ENCODE assay signal across 14 mouse cellular contexts in genomic region chr19:43521362-43521761, GRCm38 (mm10). TPM values are rescaled to one million over a fixed set of nuclear protein-coding genes. Genes with fewer than 3 reads are reported as not detected.
DNase-seq lines count a peak whose midpoint lies in the region; ATAC-seq and TF ChIP-seq lines count a peak whose summit lies in the region.
"Had no signal": no experiment of that assay in that cellular context is flagged by ENCODE, and none has a peak within 500 bp of the region (broad histone marks: within the 10 kb centered on the region; RNA-seq: fewer than 3 reads in every experiment).

No protein-coding gene starts in this region.

- H3K4me2 ChIP-seq in forebrain, embryonic 13.5 days = peak overlapping the region; percentile 42
- peak overlapping the region; percentile 29 for H3K4me2 ChIP-seq in hindbrain, embryonic 14.5 days (replicated peaks)
- H3K4me2 ChIP-seq in hindbrain, embryonic 12.5 days (replicated peaks) = no peak overlapping the region
- H3K4me2 ChIP-seq in CH12.LX (ENCODE audit: insufficient read depth, low read depth, poor library complexity, severe bottlenecking) = peak overlapping the region; percentile 95
- H3K4me2 ChIP-seq in liver, embryonic 11.5 days = peak overlapping the region; percentile 32; the same call in 1 of the 2 replicates
- H3K4me2 ChIP-seq: midbrain, embryonic 12.5 days had no signal

- dilution Hi-C loops in CH12.LX (cut with MboI; ENCODE audit: extremely low pct_ligation_motif_present, extremely low pct_unique_long_range_greater_than_20kb, low sequenced_read_pairs) = no loop called here

- no peak for TF ChIP-seq EP300 in CH12.LX (IDR thresholded peaks at IDR 0.05; ENCODE audit: low read length)

- no peak for TF ChIP-seq CTCF in CH12.LX (conservative IDR thresholded peaks at IDR 0.05 in 1 of 2, IDR thresholded peaks at IDR 0.05 in 1 of 2; ENCODE audit: low read depth in 2 of 2, low read length in 2 of 2)
- TF ChIP-seq CTCF in thymus, adult 2 months (IDR thresholded peaks at IDR 0.05; ENCODE audit: borderline replicate concordance, control insufficient read depth, extremely low read depth, insufficient read depth, low read length, poor library complexity) = no peak

- in situ Hi-C loops in CH12.LX (cut with MboI; ENCODE audit: low pct_ligation_motif_present, low pct_unique_long_range_greater_than_20kb, low sequenced_read_pairs) = loop anchor here (10.0 to 25.0 kb wide), 2 partner anchors 103 to 241 kb away; partner anchors contain the start of genes Cox15 and Cutc

- peak overlapping the region; percentile 35 for H3K9ac ChIP-seq in forebrain, embryonic 13.5 days
- H3K9ac ChIP-seq in hindbrain, embryonic 14.5 days = peak overlapping the region; percentile 29; the same call in 1 of the 2 replicates
- H3K9ac ChIP-seq in hindbrain, embryonic 12.5 days = no peak overlapping the region
- H3K9ac ChIP-seq in CH12.LX (ENCODE audit: insufficient read depth, low read depth) = peak overlapping the region; percentile 82
- no peak overlapping the region for H3K9ac ChIP-seq in liver, embryonic 11.5 days (ENCODE audit: low read depth, low read length)
- H3K9ac ChIP-seq: midbrain, embryonic 12.5 days had no signal

- no peaks in the 10 kb centered on the region for H3K27me3 ChIP-seq in forebrain, embryonic 13.5 days
- H3K27me3 ChIP-seq in forebrain, embryonic 10.5 days (ENCODE audit: poor library complexity, severe bottlenecking) = peaks cover 39% of the 10 kb centered on the region
- H3K27me3 ChIP-seq in hindbrain, embryonic 14.5 days (ENCODE audit: control insufficient read depth, insufficient read depth, low read length) = no peaks in the 10 kb centered on the region
- H3K27me3 ChIP-seq in hindbrain, embryonic 12.5 days = peaks cover under 1% of the 10 kb centered on the region; the same call in 1 of the 2 replicates
- H3K27me3 ChIP-seq in CH12.LX (replicated peaks) = no peaks in the 10 kb centered on the region
- H3K27me3 ChIP-seq in liver, embryonic 11.5 days (replicated peaks; ENCODE audit: control insufficient read depth, insufficient read depth, low read length) = no peaks in the 10 kb centered on the region
- H3K27me3 ChIP-seq in thymus, adult 2 months (ENCODE audit: control insufficient read depth, insufficient read depth, low read length) = no peaks in the 10 kb centered on the region
- H3K27me3 ChIP-seq: Patski had no signal

- H3K4me1 ChIP-seq in forebrain, embryonic 13.5 days = peaks cover 54% of the 10 kb centered on the region
- peaks cover 56% of the 10 kb centered on the region for H3K4me1 ChIP-seq in forebrain, embryonic 10.5 days
- H3K4me1 ChIP-seq in hindbrain, embryonic 14.5 days (replicated peaks; ENCODE audit: control insufficient read depth, insufficient read depth, low read length) = peaks cover 40% of the 10 kb centered on the region
- peaks cover 40% of the 10 kb centered on the region for H3K4me1 ChIP-seq in hindbrain, embryonic 12.5 days
- H3K4me1 ChIP-seq in CH12.LX (ENCODE audit: control insufficient read depth in 1 of 2, insufficient read depth in 2 of 2) = peaks cover 17 to 42% of the 10 kb centered on the region in 2 experiments
- H3K4me1 ChIP-seq in liver, embryonic 11.5 days (replicated peaks; ENCODE audit: control insufficient read depth, insufficient read depth, low read length) = peaks cover 24% of the 10 kb centered on the region
- H3K4me1 ChIP-seq in thymus, adult 2 months (replicated peaks; ENCODE audit: control insufficient read depth, insufficient read depth, low read length) = peaks cover 19% of the 10 kb centered on the region

- ATAC-seq in forebrain, embryonic 13.5 days = no peak
- ATAC-seq in hindbrain, embryonic 14.5 days (ENCODE audit: low FRiP score) = no peak
- ATAC-seq in hindbrain, embryonic 12.5 days (ENCODE audit: low FRiP score) = no peak
- ATAC-seq in liver, embryonic 11.5 days (replicated peaks; ENCODE audit: low FRiP score) = no peak
- ATAC-seq: Patski had no signal

- TF ChIP-seq RAD21 in CH12.LX (IDR thresholded peaks at IDR 0.05; ENCODE audit: low read depth, low read length) = no peak

- 6% methylated on average over 8 of the region's 8 CpGs for WGBS in forebrain, embryonic 13.5 days
- 31% methylated on average over 8 of the region's 8 CpGs for WGBS in forebrain, embryonic 10.5 days
- 28% methylated on average over 8 of the region's 8 CpGs for WGBS in hindbrain, embryonic 14.5 days
- 39% methylated on average over 8 of the region's 8 CpGs for WGBS in hindbrain, embryonic 12.5 days
- 71% methylated on average over 8 of the region's 8 CpGs for WGBS in liver, embryonic 11.5 days
- WGBS in thymus, adult 2 months = 81% methylated on average over 8 of the region's 8 CpGs

- H3K79me2 ChIP-seq in CH12.LX (replicated peaks; ENCODE audit: control insufficient read depth, extremely low read depth, insufficient read depth, poor library complexity, severe bottlenecking) = peaks cover 76% of the 10 kb centered on the region

- no peaks in the 10 kb centered on the region for H3K9me3 ChIP-seq in forebrain, embryonic 13.5 days (replicated peaks)
- no peaks in the 10 kb centered on the region for H3K9me3 ChIP-seq in forebrain, embryonic 10.5 days
- no peaks in the 10 kb centered on the region for H3K9me3 ChIP-seq in hindbrain, embryonic 14.5 days (ENCODE audit: control insufficient read depth, low read length)
- H3K9me3 ChIP-seq in hindbrain, embryonic 12.5 days (replicated peaks) = no peaks in the 10 kb centered on the region
- H3K9me3 ChIP-seq in CH12.LX (replicated peaks; ENCODE audit: low read length) = no peaks in the 10 kb centered on the region
- no peaks in the 10 kb centered on the region for H3K9me3 ChIP-seq in liver, embryonic 11.5 days (ENCODE audit: control insufficient read depth, low read length)
- H3K9me3 ChIP-seq: midbrain, embryonic 12.5 days had no signal

- H3K4me3 ChIP-seq in forebrain, embryonic 13.5 days = 0 out of 2 replicates have a peak overlapping the region, but pooled peaks have one; percentile 13
- H3K4me3 ChIP-seq in forebrain, embryonic 10.5 days = no peak overlapping the region
- no peak overlapping the region for H3K4me3 ChIP-seq in hindbrain, embryonic 14.5 days (replicated peaks; ENCODE audit: low read length)
- H3K4me3 ChIP-seq in hindbrain, embryonic 12.5 days = no peak overlapping the region
- peak overlapping the region; percentile 52 to 79 (median 54) for H3K4me3 ChIP-seq in CH12.LX (replicated peaks in 1 of 3; ENCODE audit: low read depth in 2 of 3, low read length in 2 of 3, poor library complexity in 1 of 3)
- no peak overlapping the region for H3K4me3 ChIP-seq in liver, embryonic 11.5 days (ENCODE audit: low read depth, low read length)
- no peak overlapping the region for H3K4me3 ChIP-seq in thymus, adult 2 months (ENCODE audit: control insufficient read depth, insufficient read depth, low read length)
- H3K4me3 ChIP-seq: midbrain, embryonic 12.5 days had no signal

- H3K36me3 ChIP-seq in forebrain, embryonic 13.5 days (ENCODE audit: poor library complexity, severe bottlenecking) = 0 out of 2 replicates have a peak, but pooled peaks cover 3% of the 10 kb centered on the region
- peaks cover 12% of the 10 kb centered on the region for H3K36me3 ChIP-seq in forebrain, embryonic 10.5 days (replicated peaks)
- no peaks in the 10 kb centered on the region for H3K36me3 ChIP-seq in hindbrain, embryonic 14.5 days (replicated peaks; ENCODE audit: control insufficient read depth, insufficient read depth)
- H3K36me3 ChIP-seq in hindbrain, embryonic 12.5 days = no peaks in the 10 kb centered on the region
- peaks cover 9 to 40% of the 10 kb centered on the region in 2 experiments for H3K36me3 ChIP-seq in CH12.LX (replicated peaks in 1 of 2; ENCODE audit: control insufficient read depth in 1 of 2, insufficient read depth in 1 of 2, low read length in 1 of 2)
- peaks cover 2% of the 10 kb centered on the region; the same call in 1 of the 2 replicates for H3K36me3 ChIP-seq in liver, embryonic 11.5 days (ENCODE audit: control insufficient read depth, insufficient read depth, low read length)
- no peaks in the 10 kb centered on the region for H3K36me3 ChIP-seq in thymus, adult 2 months (ENCODE audit: control insufficient read depth, insufficient read depth, low read length)
- H3K36me3 ChIP-seq: midbrain, embryonic 12.5 days had no signal

- no peak for DNase-seq in forebrain, embryonic 10.5 days (ENCODE audit: extremely low spot score, low spot score)
- DNase-seq in hindbrain, embryonic 14.5 days (ENCODE audit: low spot score) = no peak
- no peak for DNase-seq in CH12.LX (ENCODE audit: extremely low read depth)
- no peak for DNase-seq in liver, embryonic 11.5 days (ENCODE audit: low spot score)
- DNase-seq in thymus, adult 2 months = no peak
- no peak for DNase-seq in adipocyte (ENCODE audit: low spot score)
- DNase-seq: cerebellum, adult 2 months; lung, adult 2 months; retina, postnatal 1 day; thymus, postnatal 36 days had no signal

- no peak overlapping the region for H3K27ac ChIP-seq in forebrain, embryonic 13.5 days
- H3K27ac ChIP-seq in forebrain, embryonic 10.5 days = no peak overlapping the region
- H3K27ac ChIP-seq in hindbrain, embryonic 14.5 days = no peak overlapping the region
- H3K27ac ChIP-seq in hindbrain, embryonic 12.5 days = no peak overlapping the region
- 0 out of 2 replicates have a peak overlapping the region, but pooled peaks have one; percentile 42 for H3K27ac ChIP-seq in CH12.LX (ENCODE audit: insufficient read depth, low read depth)
- no peak overlapping the region for H3K27ac ChIP-seq in liver, embryonic 11.5 days (ENCODE audit: low read depth, low read length)
- H3K27ac ChIP-seq in thymus, adult 2 months (ENCODE audit: control insufficient read depth, insufficient read depth, low read length) = no peak overlapping the region

- TF ChIP-seq POLR2A in CH12.LX (IDR thresholded peaks at IDR 0.05; ENCODE audit: low read depth, low read length) = no peak
- no peak for TF ChIP-seq POLR2A in thymus, adult 2 months (IDR thresholded peaks at IDR 0.05; ENCODE audit: control insufficient read depth, extremely low read depth, insufficient read depth, low read length, poor library complexity)

TF ChIP-seq in CH12.LX, 34 proteins besides CTCF, POLR2A, EP300 and RAD21 (continues in another document):
- TF ChIP-seq ZNF384 (IDR thresholded peaks at IDR 0.05; ENCODE audit: low read depth, low read length) (peak; percentile 85), SIN3A (IDR thresholded peaks at IDR 0.05; ENCODE audit: low read length) (peak; percentile 11; the same call in 1 of the 2 replicates), MYC (IDR thresholded peaks at IDR 0.05; ENCODE audit: low read depth, low read length) (no peak)

RNA-seq across cellular contexts. Expression of gene Got1, which starts 3.0 kb away (rescaled TPM):
- polyA plus RNA-seq in forebrain, embryonic 13.5 days (2015; fragmentation: Nextera tagmentation; extraction: Ambion mirVana) = 62.4 and 65.2 TPM in 2 replicates
- 57.5 and 63.9 TPM in 2 replicates for polyA plus RNA-seq in forebrain, embryonic 10.5 days (2016; fragmentation: Nextera tagmentation; extraction: Ambion mirVana)
- polyA plus RNA-seq in hindbrain, embryonic 14.5 days (2014; fragmentation: Nextera tagmentation; extraction: Ambion mirVana) = 81.7 and 91.6 TPM in 2 replicates
- 54.9 and 58.5 TPM in 2 replicates for polyA plus RNA-seq in hindbrain, embryonic 12.5 days (2016; fragmentation: Nextera tagmentation; extraction: Ambion mirVana)
- total RNA-seq in CH12.LX (2012; rRNA removed) = 122 and 131 TPM in 2 replicates
- total RNA-seq in CH12.LX (2014; rRNA removed) = 164 and 176 TPM in 2 replicates
- 214 and 228 TPM in 2 replicates for polyA plus RNA-seq in CH12.LX (2012; ENCODE audit: insufficient read length, low read depth)
- polyA plus RNA-seq in liver, embryonic 11.5 days (2014; fragmentation: Nextera tagmentation; extraction: Ambion mirVana) = 33.7 and 37.2 TPM in 2 replicates
- polyA plus RNA-seq in thymus, adult 2 months (2012; rRNA removed) = 27.8 and 41.4 TPM in 2 replicates

Comparison
In these comparisons a context has a peak if more than half of its experiments do, and no peak if none do; other contexts are left out.
1. H3K4me3 ChIP-seq: peak in forebrain, embryonic 13.5 days (single experiment) and CH12.LX (3 of 3); none in forebrain, embryonic 10.5 days (single experiment), hindbrain, embryonic 14.5 days (single experiment), hindbrain, embryonic 12.5 days (single experiment), liver, embryonic 11.5 days (single experiment) and thymus, adult 2 months (single experiment).
2. H3K9ac ChIP-seq: peak in forebrain, embryonic 13.5 days (single experiment), hindbrain, embryonic 14.5 days (single experiment) and CH12.LX (single experiment); none in hindbrain, embryonic 12.5 days (single experiment) and liver, embryonic 11.5 days (single experiment).